Mouse (Mus musculus) spleen, adult 2 months (tissue): ENCODE results near the gene Toe1. TPM values are rescaled to one million over a fixed set of nuclear protein-coding genes. Genes with fewer than 3 reads are reported as not detected.
"Not testable (repeated sequence)": the region's sequence is repeated elsewhere in the genome, so short reads cannot be mapped to it uniquely, and the experiment has no call there.

Experiments used
- DNase-seq, 2 experiments: peaks; one replicate each; pipeline versions ENCODE4 v3.0.0 to v3.0.0-alpha.2; 2012 to 2021; ENCODE audit warnings: low spot score in 2 of 2, low read depth in 1 of 2
- H3K27ac ChIP-seq: fragments of 200-500 bp; 2 replicates; pipeline ENCODE4 v1.5.1; 2012; ENCODE audit warnings: low read length, inconsistent platforms; ENCODE audit not compliant: insufficient read depth
- H3K27me3 ChIP-seq: fragments of 200-500 bp; 2 replicates; pipeline ENCODE4 v1.6.1; 2012; ENCODE audit warnings: mild to moderate bottlenecking, moderate library complexity, low read length, inconsistent platforms; ENCODE audit not compliant: control insufficient read depth, insufficient read depth
- H3K36me3 ChIP-seq: fragments of 200-500 bp; 2 replicates; pipeline ENCODE4 v1.6.1; 2012; ENCODE audit warnings: mild to moderate bottlenecking, low read length, inconsistent platforms; ENCODE audit not compliant: control insufficient read depth, insufficient read depth
- H3K4me1 ChIP-seq: fragments of 200-500 bp; 2 replicates; pipeline ENCODE4 v1.6.1; 2011; ENCODE audit warnings: inconsistent platforms; ENCODE audit not compliant: control insufficient read depth, insufficient read depth, insufficient read length
- H3K4me3 ChIP-seq: fragments of 200-500 bp; 2 replicates; pipeline ENCODE4 v1.5.1; 2011; ENCODE audit warnings: mild to moderate bottlenecking, inconsistent platforms; ENCODE audit not compliant: insufficient read depth, insufficient read length; ENCODE audit errors: extremely low read depth
- CTCF ChIP-seq: fragments of 200-500 bp; IDR thresholded peaks from 2 replicates; pipeline ENCODE4 v1.5.1; 2011; ENCODE audit warnings: mild to moderate bottlenecking, inconsistent platforms; ENCODE audit not compliant: insufficient read depth, insufficient read length, insufficient replicate concordance; ENCODE audit errors: extremely low read depth
- POLR2A ChIP-seq: fragments of 200-500 bp; IDR thresholded peaks from 2 replicates; pipeline ENCODE4 v1.6.1; 2011; ENCODE audit warnings: low read depth, low read length, inconsistent platforms
- WGBS: fragments of 180-500 bp; shearing (Covaris S2); methylation state at CpG from one replicate; pipeline ENCODE4 v1.1.7; 2018; 5-methylcytosine and 5-hydroxymethylcytosine counted together
- polyA plus RNA-seq: library from polyadenylated mRNA; depleted of rRNA; stranded (reverse); fragments of >200 nt; gene quantifications from 2 replicates; pipeline ENCODE4 v1.2.3, GENCODE M21; 2012; rRNA removed

Gene Toe1
- 18.7 and 23.3 TPM in 2 replicates for polyA plus RNA-seq

- TF ChIP-seq CTCF (no peak), POLR2A (peak; percentile 70)
- peak within 1 kb of the TSS; percentile 92 for H3K27ac ChIP-seq
- WGBS = 1% methylated on average over 58 of the region's 58 CpGs
- no peaks in the 10 kb centered on the region for H3K27me3 ChIP-seq
- peaks cover 10% of the 10 kb centered on the region for H3K36me3 ChIP-seq
- peak within 1 kb of the TSS; percentile 91 for H3K4me3 ChIP-seq
- DNase-seq = peak; percentile 87 to 95
- peaks cover 4% of the 10 kb centered on the region; the same call in 1 of the 2 replicates for H3K4me1 ChIP-seq
Measured at GRCm38 (mm10) chr4:116807197-116808129, at the start of gene Toe1, which contains the start of gene Mutyh. Gene Toe1, minus strand, starts transcription at chr4:116807640. Gene Mutyh, plus strand, starts transcription at chr4:116807723.

- no peak for DNase-seq
- Histone ChIP-seq H3K36me3 (no peaks in the 10 kb centered on the region), H3K27me3 (no peaks in the 10 kb centered on the region), H3K4me3 (no peak overlapping the region), H3K27ac (no peak overlapping the region), H3K4me1 (no peaks in the 10 kb centered on the region)
- TF ChIP-seq POLR2A (no peak), CTCF (no peak)
- 80% methylated on average over 10 of the region's 10 CpGs for WGBS
Measured at GRCm38 (mm10) chr4:116857203-116857602, 49.8 kb upstream of the Toe1 start.

- WGBS = 49% methylated on average over 2 of the region's 2 CpGs
- H3K27ac ChIP-seq = no peak overlapping the region
Measured at GRCm38 (mm10) chr4:116854286-116854685, 46.8 kb upstream of the Toe1 start.

GRCm38 (mm10) chr4:116849901-116850300, 42.5 kb upstream of the Toe1 start:
- no peak for DNase-seq
- Histone ChIP-seq H3K4me1 (no peaks in the 10 kb centered on the region), H3K36me3 (no peaks in the 10 kb centered on the region), H3K27ac (no peak overlapping the region), H3K27me3 (no peaks in the 10 kb centered on the region), H3K4me3 (no peak overlapping the region)
- WGBS = 85% methylated on average over 3 of the region's 3 CpGs
- TF ChIP-seq CTCF (no peak), POLR2A (no peak)

More at GRCm38 (mm10) chr4:116854286-116854685, 46.8 kb upstream of the Toe1 start:
- no peaks in the 10 kb centered on the region for H3K4me1 ChIP-seq
- H3K36me3 ChIP-seq = no peaks in the 10 kb centered on the region
- TF ChIP-seq CTCF (no peak), POLR2A (no peak)
- no peaks in the 10 kb centered on the region for H3K27me3 ChIP-seq
- no peak for DNase-seq
- no peak overlapping the region for H3K4me3 ChIP-seq

- WGBS = 93% methylated on average over 3 of the region's 3 CpGs
- Histone ChIP-seq H3K27ac (no peak overlapping the region), H3K36me3 (no peaks in the 10 kb centered on the region), H3K4me1 (no peaks in the 10 kb centered on the region), H3K27me3 (peaks cover 2% of the 10 kb centered on the region; the same call in 1 of the 2 replicates), H3K4me3 (no peak overlapping the region)
- DNase-seq = no peak
- TF ChIP-seq POLR2A (no peak), CTCF (no peak)
Measured at GRCm38 (mm10) chr4:116844324-116844723, 36.9 kb upstream of the Toe1 start.

GRCm38 (mm10) chr4:116840841-116841240, 33.4 kb upstream of the Toe1 start:
- H3K27ac ChIP-seq = no peak overlapping the region
- TF ChIP-seq POLR2A (no peak), CTCF (no peak)
- H3K4me3 ChIP-seq = no peak overlapping the region
- no peaks in the 10 kb centered on the region for H3K36me3 ChIP-seq
- H3K27me3 ChIP-seq = peaks cover 2% of the 10 kb centered on the region; the same call in 1 of the 2 replicates
- DNase-seq = no peak
- 83% methylated on average over 6 of the region's 6 CpGs for WGBS
- no peaks in the 10 kb centered on the region for H3K4me1 ChIP-seq

- H3K27me3 ChIP-seq, H3K4me3 ChIP-seq, H3K36me3 ChIP-seq, DNase-seq, H3K4me1 ChIP-seq, H3K27ac ChIP-seq: not testable (repeated sequence)
- 44% methylated on average over 27 of the region's 29 CpGs for WGBS
Measured at GRCm38 (mm10) chr4:116840096-116840495, 32.7 kb upstream of the Toe1 start.
